Mouse (Mus musculus): ENCODE data around the gene Ccpg1os.

Ccpg1os gene

DNA sequence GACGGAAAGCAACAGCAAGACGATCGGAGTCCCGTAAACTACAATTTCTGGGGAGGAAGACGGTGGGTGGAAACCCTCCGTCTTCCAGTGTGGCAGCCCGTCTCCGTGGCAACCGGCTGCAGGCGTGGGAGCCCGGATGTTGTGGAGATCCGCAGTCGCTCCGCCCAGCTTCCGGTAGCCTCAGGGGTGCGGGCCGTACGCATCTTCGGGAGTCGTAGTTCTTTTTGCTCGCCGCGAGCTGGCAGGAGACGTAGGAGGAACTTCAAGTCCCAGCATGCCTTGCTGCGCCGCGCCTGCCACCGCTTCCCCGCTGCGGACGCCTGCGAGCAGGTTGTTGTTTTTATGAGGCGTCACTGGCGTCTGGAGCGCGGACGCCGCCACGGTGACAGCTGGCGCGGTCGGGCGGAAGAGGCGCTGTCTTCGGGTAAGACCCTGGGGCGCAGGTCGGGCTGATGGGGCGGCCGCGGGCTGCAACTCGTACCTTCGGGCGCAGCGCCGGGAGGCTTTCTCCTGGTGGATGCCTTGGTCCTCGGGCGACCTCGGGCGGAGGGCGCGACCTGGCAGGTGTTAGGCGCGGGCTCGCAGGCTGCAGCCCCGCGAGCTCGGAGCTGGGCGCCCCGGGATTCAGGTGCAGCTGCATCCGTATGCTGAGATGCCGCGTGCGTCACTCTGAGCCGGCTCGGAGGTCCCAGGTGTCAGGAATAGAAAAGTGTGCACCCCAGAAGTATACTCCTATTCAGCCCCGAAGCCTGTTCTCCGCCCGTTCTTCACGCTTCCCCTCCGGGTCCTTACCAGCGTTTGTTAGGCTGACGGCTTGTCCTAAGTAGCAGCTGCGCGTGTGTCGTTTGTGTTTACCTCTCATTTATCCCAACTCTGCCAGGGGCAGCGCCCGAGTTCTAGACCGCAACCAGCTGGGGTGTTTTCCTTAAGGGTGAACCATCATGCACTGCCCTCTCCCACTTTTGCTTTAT lies at the start of gene Ccpg1os, which contains the start of gene Ccpg1:
Gene Ccpg1os (minus strand): TSS at position 133 of the 971 bp plus-strand sequence.
Gene Ccpg1 (plus strand): TSS at position 180 of the 971 bp plus-strand sequence.
- peak; percentile 96 to 99 for DNase-seq (ENCODE audit: low spot score in 2 of 2)

DNA sequence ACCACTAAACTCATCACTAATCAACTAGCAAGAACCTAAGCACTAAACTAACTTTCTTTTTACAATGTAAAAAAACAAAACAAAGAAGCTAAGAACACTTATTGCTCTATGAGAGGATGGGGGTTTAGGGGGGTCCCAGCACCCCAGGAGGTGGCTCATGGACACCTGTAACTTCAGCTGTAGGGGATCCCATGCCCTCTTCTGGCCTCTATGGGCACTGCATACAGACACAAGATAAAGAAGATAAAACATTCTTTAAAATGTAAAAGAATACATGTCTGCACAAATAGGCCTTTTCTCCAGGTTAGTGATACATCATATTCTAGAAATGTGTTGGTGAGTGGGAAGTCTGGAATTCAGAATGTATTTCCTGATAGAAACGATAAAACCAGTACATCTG lies 48.2 kb upstream of the Ccpg1os start:
- no peak for DNase-seq (ENCODE audit: low spot score in 2 of 2)

DNA sequence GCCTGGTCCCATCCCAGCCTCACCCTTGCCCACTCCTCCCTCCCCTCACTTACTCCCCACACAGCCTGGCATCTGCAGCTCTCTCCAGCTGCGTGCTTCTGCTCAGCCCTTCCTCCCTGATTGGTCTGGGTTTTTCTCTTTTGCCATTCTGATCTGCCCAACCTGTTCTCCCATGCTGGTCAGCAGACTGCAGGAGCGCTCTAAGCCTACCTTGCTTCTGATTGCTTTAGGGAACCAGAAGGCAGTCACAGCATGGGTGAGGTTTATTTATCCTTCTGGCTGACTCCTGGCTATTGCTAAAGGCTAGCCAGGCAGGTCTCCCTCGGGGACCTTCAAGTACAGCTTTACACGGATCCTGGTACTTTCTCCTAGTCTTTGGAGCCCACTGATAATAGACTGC lies 46.2 kb upstream of the Ccpg1os start:
- DNase-seq (ENCODE audit: low spot score in 2 of 2): no peak

DNA sequence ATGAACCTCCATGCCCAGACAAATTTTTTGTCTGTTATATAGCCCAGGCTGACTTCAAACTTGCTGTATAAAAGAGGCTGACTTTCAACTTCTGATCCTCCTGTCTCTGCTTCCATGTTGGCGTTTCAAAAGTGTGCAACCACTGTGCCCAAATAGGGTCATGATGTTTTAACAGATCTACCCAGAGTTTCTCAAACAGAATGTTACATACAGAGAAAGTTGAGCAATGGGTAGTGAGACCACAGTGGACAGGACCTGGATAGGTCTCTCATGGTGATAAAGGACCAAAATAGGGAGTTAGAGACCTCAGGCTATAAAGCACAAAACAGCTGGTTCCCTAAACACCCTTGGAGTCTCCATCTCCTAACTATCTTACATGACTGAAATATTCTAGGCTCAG lies 45.3 kb upstream of the Ccpg1os start:
- no peak for DNase-seq (ENCODE audit: low spot score in 2 of 2)

DNA sequence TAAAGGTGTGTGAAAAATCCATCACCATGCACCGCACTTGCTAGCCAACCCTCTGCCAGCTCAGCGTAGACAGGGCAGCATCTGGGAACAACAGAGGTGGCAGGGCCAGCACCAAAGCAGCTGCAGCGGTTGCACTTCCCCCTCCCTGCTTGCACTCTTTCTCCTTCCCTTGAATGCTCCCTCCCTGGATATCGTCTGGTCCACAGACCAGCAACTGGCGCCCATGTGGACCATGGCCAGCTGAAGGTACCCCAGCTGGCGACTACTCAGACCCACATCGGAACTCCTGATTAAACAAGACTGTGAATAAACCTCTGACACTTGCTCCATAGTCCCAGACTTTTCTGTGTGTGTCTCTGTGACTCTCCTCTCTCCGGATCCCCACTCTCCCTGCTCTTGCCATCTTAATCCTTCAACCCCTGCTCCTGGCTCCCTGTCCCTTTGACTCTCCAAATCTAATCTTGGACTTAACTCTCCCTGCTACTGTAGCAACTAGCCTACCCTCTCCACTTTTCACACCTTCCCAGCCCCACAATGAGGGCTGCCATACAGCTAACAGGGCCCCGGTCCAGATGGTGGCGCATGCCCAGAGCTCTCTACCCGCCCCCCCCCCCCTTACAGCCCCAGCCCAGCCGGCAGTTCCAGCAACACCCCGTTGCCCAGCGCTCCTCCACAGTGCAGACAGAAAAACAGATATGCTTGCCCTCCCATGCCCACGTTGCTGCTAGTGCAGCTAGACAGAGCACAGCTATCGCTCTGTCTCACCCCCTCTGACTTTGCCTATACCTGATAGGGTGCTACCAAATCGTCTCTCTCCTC lies 40.8 kb upstream of the Ccpg1os start:
- DNase-seq (ENCODE audit: low spot score in 2 of 2): peak in 1 of 2 experiments; percentile 24

DNA sequence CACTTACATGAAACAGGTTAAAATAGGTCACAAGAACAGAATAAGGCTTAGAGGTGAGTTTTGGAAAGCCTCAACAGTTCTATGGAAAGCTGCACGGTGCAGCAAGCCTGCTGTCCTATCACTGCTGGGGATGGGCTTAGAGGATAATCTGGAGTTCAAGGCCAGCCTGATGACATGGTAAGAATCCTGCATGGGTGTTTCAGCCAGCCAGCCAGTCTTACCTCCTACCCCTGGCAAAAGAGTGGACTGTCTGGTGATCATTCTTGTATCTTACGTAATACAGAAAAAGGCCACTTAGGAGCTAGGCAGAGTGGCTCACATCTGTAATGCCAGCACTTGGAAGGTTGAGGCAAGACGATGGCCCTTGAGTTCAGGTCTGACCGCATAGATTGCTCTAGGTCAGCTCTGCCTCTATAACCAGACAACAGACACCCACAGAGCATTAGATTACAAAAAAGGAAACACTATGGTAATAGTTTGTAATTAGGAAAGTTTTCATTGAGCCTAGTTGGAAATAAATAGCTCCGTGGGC lies 35.5 kb upstream of the Ccpg1os start:
- no peak for DNase-seq (ENCODE audit: low spot score in 2 of 2)

DNA sequence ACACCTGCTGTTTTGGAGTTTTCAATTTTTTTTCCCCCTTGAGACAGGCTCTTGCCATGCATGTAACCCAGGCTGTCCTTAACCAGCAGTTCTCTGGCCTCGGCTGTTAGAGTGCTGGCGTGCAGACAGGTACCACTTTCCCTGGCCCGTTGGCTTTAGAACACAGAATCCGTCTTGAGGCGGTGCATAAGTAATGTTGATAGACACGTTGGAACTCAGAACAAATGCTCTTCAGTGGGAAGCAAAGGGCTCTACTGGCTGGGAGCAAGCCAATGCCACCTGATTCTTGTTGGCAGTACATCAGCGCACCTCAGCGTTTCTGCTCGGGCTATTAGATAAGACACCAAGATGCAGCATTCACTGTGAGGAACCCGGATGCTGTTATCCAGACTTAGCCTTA lies 34.7 kb upstream of the Ccpg1os start:
- DNase-seq (ENCODE audit: low spot score in 2 of 2): no peak

DNA sequence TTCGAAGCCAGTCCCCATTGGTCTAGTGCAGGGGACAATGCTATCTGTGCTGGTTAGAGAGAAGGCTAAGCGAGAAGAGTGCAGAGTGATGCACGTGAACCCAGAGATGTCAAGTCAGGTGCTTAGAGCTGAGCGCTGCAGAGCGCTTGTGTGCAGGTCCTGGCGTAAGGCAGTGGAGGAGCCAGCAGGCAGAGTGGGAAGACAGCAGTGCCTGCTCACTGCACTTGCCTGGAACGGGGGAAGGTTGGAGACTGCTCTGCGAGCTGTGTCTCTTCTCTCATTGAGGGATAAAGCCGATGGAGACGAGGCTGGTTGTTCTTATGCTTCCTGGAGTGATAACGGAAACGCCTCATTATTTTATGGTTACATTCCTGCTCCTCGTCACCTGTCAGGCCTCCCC lies 29.5 kb upstream of the Ccpg1os start:
- no peak for DNase-seq (ENCODE audit: low spot score in 2 of 2)

DNA sequence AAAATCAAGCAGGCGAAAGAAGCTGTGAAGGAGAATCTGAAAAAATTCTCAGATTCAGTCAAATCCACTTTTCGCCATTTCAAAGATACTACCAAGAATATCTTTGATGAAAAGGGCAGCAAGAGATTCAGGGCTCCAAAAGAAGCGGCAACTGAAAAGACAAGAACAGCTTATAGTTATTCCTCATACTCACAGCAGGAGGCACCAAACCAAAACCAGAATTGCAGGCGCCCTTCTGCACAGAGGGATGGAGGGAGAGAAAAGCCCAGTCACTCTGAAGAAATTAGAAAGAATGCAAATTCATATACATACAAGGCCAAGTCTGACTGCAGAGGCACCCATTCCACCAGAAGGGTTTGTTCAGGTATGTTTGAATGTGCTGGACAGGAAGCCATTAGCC lies 27.4 kb upstream of the Ccpg1os start:
- no peak for DNase-seq (ENCODE audit: low spot score in 2 of 2)

DNA sequence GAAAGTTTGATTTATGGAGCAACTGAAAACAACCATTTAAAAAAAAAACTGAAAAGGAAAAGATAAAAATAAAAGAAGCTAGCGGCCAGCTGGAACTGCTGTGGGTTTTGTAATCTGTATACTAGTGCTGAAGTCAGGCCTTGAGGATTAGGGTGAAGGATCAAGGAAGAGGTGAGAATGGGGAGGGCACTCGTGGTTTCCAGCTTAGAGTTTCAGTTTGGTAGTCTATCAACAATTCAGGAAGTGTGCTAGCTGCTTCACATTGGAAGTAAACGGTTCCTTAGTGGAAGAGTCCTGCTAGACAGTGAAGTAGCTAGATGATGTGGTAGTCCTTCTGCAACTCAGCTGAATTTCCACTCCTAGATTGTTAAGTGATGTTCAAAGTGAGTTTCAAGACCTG lies 23.2 kb upstream of the Ccpg1os start:
- no peak for DNase-seq (ENCODE audit: low spot score in 2 of 2)

DNA sequence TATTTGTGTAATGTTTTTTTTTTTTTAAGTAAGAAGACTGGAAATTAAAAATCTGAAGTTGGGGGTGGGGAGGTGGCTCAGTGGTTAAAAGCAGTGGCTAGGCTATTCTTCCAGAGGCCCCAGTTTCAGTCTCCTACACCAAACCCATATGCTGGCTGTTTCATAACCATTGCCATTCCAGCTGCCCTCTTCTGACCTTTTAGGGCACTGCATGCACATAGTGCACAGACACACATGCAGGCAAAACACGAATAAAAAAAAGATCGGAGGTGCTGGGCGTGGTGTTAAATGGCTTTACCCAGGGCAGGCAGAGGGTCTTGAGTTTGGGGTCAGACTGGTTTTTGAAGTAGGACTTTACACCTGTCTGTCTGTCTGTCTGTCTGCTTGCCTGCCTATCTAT lies 21.0 kb upstream of the Ccpg1os start:
- DNase-seq (ENCODE audit: low spot score in 2 of 2): no peak

DNA sequence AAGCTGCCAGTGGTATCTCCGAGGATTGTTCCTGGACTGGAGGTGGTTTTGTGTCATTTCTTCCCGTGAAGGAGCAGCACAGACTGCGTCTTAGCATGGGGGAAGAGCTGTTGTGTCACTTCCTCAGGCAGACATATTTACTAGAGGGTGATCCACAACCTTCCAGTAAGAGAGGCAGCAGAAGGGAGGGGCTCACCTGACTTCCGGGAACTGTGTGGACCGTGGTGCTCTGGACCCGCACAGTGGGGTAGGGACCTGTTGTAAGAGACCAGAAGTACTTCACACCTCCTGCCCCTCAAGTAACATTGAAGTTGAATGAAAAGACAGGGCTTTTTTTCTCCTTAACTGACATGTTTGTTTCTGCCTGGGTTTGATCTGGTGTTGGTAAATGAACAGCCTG lies 19.9 kb upstream of the Ccpg1os start:
- DNase-seq (ENCODE audit: low spot score in 2 of 2): no peak

DNA sequence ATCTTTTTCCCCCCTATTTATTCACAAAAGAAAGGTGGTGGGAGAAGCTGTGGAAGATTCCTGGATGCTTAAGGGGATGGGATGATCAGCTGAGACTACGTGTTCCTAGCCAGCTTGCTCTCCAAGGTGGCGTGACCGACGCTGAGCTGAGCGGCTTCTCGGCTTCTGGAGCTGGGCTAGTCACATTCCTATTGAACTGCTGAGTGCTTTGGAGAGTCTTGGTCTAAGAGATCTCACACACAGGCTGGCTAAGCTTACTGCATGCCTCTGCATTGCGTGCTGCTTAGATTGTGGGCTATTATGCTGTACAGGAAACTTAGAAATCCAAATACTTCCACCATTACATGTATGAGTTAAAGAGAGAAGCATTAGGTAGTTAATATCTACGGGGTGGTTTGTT lies 18.9 kb upstream of the Ccpg1os start:
- DNase-seq (ENCODE audit: low spot score in 2 of 2): no peak

DNA sequence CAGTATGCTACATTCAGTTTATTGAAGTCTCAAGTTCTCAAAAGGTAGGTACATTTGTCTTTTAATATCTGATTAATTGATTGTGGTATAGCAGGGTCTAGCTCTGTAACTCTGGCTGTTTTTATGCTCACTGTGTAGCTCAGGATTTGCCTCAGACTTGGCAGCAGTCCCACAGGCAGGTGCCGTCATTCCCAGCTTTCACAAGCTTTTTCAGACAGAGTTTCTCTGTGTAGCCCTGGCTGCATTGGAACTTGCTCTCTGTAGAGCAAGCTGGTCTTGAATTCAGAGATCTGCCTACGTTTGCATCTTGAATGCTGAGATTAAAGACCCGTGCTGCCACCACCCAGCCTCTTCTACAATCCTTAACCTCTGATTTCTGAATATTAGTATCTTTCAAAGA lies 17.0 kb upstream of the Ccpg1os start:
- no peak for DNase-seq (ENCODE audit: low spot score in 2 of 2)

DNA sequence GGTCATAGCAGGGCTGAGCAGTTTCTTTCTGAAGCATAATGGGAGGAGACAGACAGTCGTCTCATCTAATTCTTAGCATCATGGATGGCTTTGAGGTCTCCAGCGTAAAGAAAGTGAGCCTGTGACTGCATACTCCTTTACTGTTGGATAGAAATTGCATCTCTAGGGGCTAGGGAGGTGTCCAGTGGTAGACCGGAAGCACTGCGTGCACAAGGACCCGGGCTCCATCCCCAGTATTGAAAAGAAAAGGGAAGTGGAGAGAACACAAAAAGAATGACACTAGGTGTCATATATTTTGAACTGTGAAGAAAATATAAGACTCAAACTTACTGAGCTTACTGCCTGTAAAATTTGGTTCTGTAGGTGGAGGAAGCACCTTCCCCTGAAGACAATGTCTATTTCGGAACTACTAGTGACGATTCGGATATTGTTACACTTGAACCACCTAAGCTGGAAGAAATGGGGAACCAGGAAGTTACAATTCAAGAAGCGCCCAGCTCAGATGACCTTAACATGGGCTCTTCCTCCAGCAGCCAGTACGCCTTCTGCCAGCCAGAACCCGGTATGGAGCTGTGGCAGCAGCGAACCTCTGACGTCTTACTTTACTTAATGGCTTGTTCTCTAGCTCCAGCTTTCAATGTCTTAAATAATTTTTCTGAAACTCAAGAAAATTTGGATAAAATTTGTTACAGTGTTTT lies 16.3 kb upstream of the Ccpg1os start:
- no peak for DNase-seq (ENCODE audit: low spot score in 2 of 2)

DNA sequence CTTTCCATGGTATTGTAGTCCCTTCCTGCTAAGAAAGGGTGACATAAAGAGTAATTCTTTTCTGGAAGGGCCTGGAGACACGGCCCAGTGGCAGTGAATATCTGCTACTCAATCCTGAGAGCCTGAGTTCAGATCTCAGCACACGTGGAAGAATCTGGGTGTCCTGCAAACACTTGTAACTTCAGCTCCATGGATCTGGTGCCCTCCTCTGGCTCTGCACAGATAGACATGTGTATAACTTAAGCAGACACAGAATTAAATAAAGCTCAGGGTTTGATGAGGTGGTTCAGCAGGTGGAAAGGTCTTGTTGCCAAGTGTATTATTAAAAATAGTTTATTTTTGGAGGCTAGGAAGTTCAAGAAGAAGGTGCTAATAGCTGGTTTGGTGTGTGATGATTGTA lies 15.3 kb upstream of the Ccpg1os start:
- no peak for DNase-seq (ENCODE audit: low spot score in 2 of 2)

DNA sequence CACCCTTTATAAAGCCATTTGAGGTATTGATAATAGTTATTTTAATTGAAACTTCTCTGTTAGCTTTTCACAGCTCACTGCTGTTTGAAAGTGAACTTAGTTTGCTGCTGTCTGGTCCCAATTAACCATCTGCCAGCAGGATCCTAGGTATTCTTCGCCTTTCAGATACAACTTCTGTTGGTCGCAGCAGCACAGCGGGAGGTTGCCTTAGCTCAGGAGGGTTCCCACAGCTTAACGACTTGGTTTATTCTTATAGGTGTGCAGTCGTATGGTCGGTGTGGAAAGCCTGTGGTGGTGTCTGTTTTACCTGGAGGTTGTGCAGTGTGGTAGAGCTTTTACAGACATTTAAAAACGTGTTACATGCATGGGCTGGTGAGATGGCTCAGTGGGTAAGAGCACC lies 11.6 kb upstream of the Ccpg1os start:
- DNase-seq (ENCODE audit: low spot score in 2 of 2): no peak

DNA sequence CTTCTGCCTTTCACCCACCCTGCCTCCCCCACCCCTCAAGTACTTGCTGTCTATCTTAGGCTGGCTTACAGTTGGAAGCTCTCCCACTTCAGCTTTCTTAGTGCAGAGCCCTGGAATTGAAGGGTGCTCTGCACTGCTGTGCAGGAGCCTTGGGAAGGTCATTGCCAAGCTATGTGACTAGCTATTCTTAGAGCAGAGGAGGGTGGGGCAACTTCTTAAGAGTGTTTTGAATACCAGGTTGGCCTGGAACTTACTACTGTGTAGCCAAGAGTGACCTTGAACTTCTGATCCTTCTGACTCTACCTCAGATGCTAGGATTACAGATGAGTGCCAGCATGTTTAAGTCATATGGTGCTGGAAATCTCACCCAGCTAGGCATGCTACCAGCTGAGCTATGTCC lies 11.0 kb upstream of the Ccpg1os start:
- DNase-seq (ENCODE audit: low spot score in 2 of 2): no peak

DNA sequence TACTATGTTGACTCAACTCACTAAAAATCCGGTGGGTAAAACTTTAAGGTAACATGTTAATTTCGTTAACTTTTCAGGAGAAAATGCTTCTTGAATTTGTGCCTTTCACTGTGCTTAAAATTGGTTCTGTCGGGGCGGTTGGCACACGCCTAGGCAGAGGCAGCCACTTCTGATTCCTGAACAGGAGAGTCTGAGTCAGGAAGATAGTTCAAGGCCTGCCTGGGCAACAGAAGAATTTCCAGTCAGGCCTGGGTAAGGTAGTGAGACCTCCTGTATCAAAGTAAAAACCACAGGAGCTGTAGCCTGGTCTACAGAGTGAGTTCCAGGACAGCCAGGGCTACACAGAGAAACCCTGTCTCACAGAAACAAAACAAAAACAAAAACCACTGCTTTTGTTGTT lies 7.4 kb upstream of the Ccpg1os start:
- DNase-seq (ENCODE audit: low spot score in 2 of 2): no peak

DNA sequence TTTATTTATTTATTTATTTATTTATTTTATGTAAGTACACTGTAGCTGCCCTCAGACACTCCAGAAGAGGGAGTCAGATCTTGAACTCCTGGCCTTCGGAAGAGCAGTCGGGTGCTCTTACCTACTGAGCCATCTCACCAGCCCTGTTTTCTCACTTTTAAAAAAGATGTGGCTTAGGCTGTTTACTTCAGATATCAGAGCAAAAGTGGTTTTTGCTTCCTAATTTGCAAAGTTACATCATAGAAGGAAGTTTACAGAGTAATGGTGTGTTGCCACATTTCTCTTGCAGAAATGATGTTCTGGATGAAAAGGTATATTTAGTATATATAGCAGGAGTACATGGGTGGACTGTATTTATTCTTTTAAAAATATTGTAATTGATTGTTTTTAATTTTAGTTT lies 6.2 kb upstream of the Ccpg1os start:
- DNase-seq (ENCODE audit: low spot score in 2 of 2): no peak

DNA sequence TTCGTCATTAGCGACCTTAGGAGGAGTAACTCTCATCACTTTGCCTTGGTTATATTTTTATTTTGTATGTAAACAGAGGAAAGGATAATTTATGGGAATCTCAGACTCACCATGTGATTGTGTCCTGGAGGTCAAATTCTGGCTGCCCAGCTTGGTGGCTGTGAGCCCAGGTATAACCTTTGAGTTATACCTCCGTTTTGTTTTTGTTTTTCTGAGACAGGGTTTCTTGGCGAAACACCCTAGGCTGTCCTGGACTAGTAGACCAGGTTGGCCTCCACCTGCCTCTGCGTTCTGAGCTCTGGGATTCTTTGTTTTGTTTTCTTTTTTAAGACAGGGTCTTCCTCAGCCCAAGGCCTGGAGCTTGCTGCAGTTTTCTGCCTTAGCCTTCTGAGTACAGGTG lies 3.5 kb upstream of the Ccpg1os start:
- no peak for DNase-seq (ENCODE audit: low spot score in 2 of 2)

DNA sequence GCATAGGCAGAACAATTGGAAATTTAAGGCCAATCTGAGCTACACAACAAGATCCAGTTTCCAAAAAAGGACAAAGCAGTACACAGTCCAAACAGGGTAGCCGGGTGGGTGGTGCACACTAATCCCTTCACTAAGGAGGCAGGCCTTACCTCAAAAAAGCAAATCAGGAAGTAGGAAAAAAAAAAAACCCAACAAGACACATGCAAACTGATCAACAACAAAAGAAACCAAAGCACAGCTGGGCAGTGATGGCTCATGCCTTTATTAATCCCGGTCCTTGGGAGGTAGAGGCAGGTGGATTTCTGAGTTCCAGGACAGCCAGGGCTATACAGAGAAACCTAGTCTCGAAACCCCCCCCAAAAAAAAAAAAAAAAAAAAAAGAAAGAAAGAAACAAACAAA lies 2.5 kb upstream of the Ccpg1os start:
- DNase-seq (ENCODE audit: low spot score in 2 of 2): no peak
